Mouse (Mus musculus) CH12.LX (cell line): ENCODE results near the gene Gm13271. TPM values are rescaled to one million over a fixed set of nuclear protein-coding genes. Genes with fewer than 3 reads are reported as not detected.

Experiments
- DNase-seq: peaks from one replicate; pipeline ENCODE4 v3.0.0-alpha.2; 2013; ENCODE audit errors: extremely low read depth
- H3K27ac ChIP-seq: 2 replicates; pipeline ENCODE4 v1.5.1; 2012; ENCODE audit warnings: low read depth, mild to moderate bottlenecking, control low read depth, moderate library complexity; ENCODE audit not compliant: insufficient read depth
- H3K27me3 ChIP-seq: replicated peaks from 2 replicates; pipeline ENCODE3; 2012; ENCODE audit warnings: inconsistent platforms
- H3K36me3 ChIP-seq, 2 experiments: replicated peaks in 1 of 2; 2 replicates each; pipeline versions ENCODE3 to v1.6.1; 2012; ENCODE audit warnings: inconsistent platforms in 1 of 2, low read length in 1 of 2, mild to moderate bottlenecking in 1 of 2, mixed read lengths in 1 of 2, moderate library complexity in 1 of 2; ENCODE audit not compliant: control insufficient read depth in 1 of 2, insufficient read depth in 1 of 2
- H3K4me1 ChIP-seq, 2 experiments: 2 replicates each; pipeline ENCODE4 v1.6.1; 2012; ENCODE audit warnings: inconsistent platforms in 1 of 2, moderate library complexity in 1 of 2; ENCODE audit not compliant: insufficient read depth in 2 of 2, control insufficient read depth in 1 of 2
- H3K4me2 ChIP-seq: 2 replicates; pipeline ENCODE4 v1.6.1; 2012; ENCODE audit warnings: low read depth, mild to moderate bottlenecking, control low read depth; ENCODE audit not compliant: poor library complexity, insufficient read depth, severe bottlenecking
- H3K4me3 ChIP-seq, 3 experiments: fragments of 150-350 bp in 1 of 3; sonication (generic) in 1 of 3; replicated peaks in 1 of 3; 2 replicates each; pipeline versions ENCODE3 to v1.5.1; 2011 to 2012; ENCODE audit warnings: low read depth in 2 of 3, low read length in 2 of 3, mild to moderate bottlenecking in 2 of 3, moderate library complexity in 2 of 3, control low read depth in 1 of 3, improper control_type of control experiment in 1 of 3, inconsistent platforms in 1 of 3, mixed read lengths in 1 of 3; ENCODE audit not compliant: poor library complexity in 1 of 3
- H3K79me2 ChIP-seq: replicated peaks from 2 replicates; pipeline ENCODE4 v1.6.1; 2012; ENCODE audit warnings: mild to moderate bottlenecking, moderate library complexity; ENCODE audit not compliant: control insufficient read depth, poor library complexity, insufficient read depth, severe bottlenecking; ENCODE audit errors: extremely low read depth
- H3K9ac ChIP-seq: 2 replicates; pipeline ENCODE4 v1.6.1; 2012; ENCODE audit warnings: low read depth, mild to moderate bottlenecking, control low read depth, moderate library complexity; ENCODE audit not compliant: insufficient read depth
- H3K9me3 ChIP-seq: replicated peaks from 2 replicates; pipeline ENCODE3; 2012; ENCODE audit warnings: low read length, inconsistent platforms, mixed read lengths
- BHLHE40 ChIP-seq: IDR thresholded peaks from 2 replicates; pipeline ENCODE4 v1.6.1; 2011; ENCODE audit warnings: mild to moderate bottlenecking, low read depth, low read length, improper control_type of control experiment
- CHD1 ChIP-seq: IDR thresholded peaks from 2 replicates; pipeline ENCODE4 v1.6.1; 2012; ENCODE audit warnings: low read depth, low read length, improper control_type of control experiment, inconsistent platforms
- E2F4 ChIP-seq: IDR thresholded peaks from 2 replicates; pipeline ENCODE4 v1.6.1; 2011; ENCODE audit warnings: low read depth, low read length, improper control_type of control experiment; ENCODE audit not compliant: insufficient replicate concordance
- ELF1 ChIP-seq: IDR thresholded peaks from 2 replicates; pipeline ENCODE4 v1.6.1; 2014; ENCODE audit warnings: low read depth, mild to moderate bottlenecking, inconsistent platforms, low read length, improper control_type of control experiment
- EP300 ChIP-seq: IDR thresholded peaks from 2 replicates; pipeline ENCODE4 v1.6.1; 2011; ENCODE audit warnings: low read length, improper control_type of control experiment
- ETS1 ChIP-seq: conservative IDR thresholded peaks from 2 replicates; pipeline ENCODE4 v1.6.1; 2012; ENCODE audit warnings: low read depth, mild to moderate bottlenecking, inconsistent platforms, low read length, improper control_type of control experiment, moderate library complexity
- GABPA ChIP-seq: IDR thresholded peaks from 2 replicates; pipeline ENCODE4 v1.6.1; 2012; ENCODE audit warnings: low read depth, low read length, improper control_type of control experiment, inconsistent platforms; ENCODE audit not compliant: insufficient replicate concordance
- HCFC1 ChIP-seq: IDR thresholded peaks from 2 replicates; pipeline ENCODE4 v1.6.1; 2012; ENCODE audit warnings: low read depth, mild to moderate bottlenecking, inconsistent platforms, low read length, improper control_type of control experiment
- IRF4 ChIP-seq: IDR thresholded peaks from 2 replicates; pipeline ENCODE4 v1.6.1; 2014; ENCODE audit warnings: low read depth, mild to moderate bottlenecking, inconsistent platforms, low read length, improper control_type of control experiment
- JUN ChIP-seq: IDR thresholded peaks from 2 replicates; pipeline ENCODE4 v1.6.1; 2011; ENCODE audit warnings: low read depth, mild to moderate bottlenecking, low read length, improper control_type of control experiment, moderate library complexity; ENCODE audit not compliant: insufficient read depth
- JUND ChIP-seq: conservative IDR thresholded peaks from 2 replicates; pipeline ENCODE4 v1.6.1; 2011; ENCODE audit warnings: low read depth, low read length, improper control_type of control experiment
- MAFK ChIP-seq: IDR thresholded peaks from 2 replicates; pipeline ENCODE4 v1.6.1; 2011; ENCODE audit warnings: low read length, improper control_type of control experiment; ENCODE audit not compliant: insufficient replicate concordance
- MAX ChIP-seq: IDR thresholded peaks from 2 replicates; pipeline ENCODE4 v1.6.1; 2011; ENCODE audit warnings: low read length, improper control_type of control experiment
- MAZ ChIP-seq: IDR thresholded peaks from 2 replicates; pipeline ENCODE4 v1.6.1; 2012; ENCODE audit warnings: low read depth, mild to moderate bottlenecking, inconsistent platforms, low read length, improper control_type of control experiment, moderate library complexity
- MXI1 ChIP-seq: IDR thresholded peaks from 2 replicates; pipeline ENCODE4 v1.6.1; 2011; ENCODE audit warnings: mild to moderate bottlenecking, low read depth, low read length, improper control_type of control experiment
- MYC ChIP-seq: IDR thresholded peaks from 2 replicates; pipeline ENCODE4 v1.6.1; 2011; ENCODE audit warnings: low read depth, mild to moderate bottlenecking, improper control_type of control experiment, low read length
- NELFE ChIP-seq: IDR thresholded peaks from 2 replicates; pipeline ENCODE4 v1.6.1; 2011; ENCODE audit warnings: low read depth, low read length, improper control_type of control experiment
- NRF1 ChIP-seq: IDR thresholded peaks from 2 replicates; pipeline ENCODE4 v1.6.1; 2014; ENCODE audit warnings: low read depth, mild to moderate bottlenecking, inconsistent platforms, low read length, improper control_type of control experiment, moderate library complexity
- PAX5 ChIP-seq: IDR thresholded peaks from 2 replicates; pipeline ENCODE4 v1.6.1; 2012; ENCODE audit warnings: low read length, inconsistent platforms, mixed read lengths
- POLR2AphosphoS2 ChIP-seq: IDR thresholded peaks from 2 replicates; pipeline ENCODE4 v1.6.1; 2011; ENCODE audit warnings: low read depth, low read length, improper control_type of control experiment
- RAD21 ChIP-seq: IDR thresholded peaks from 2 replicates; pipeline ENCODE4 v1.6.1; 2011; ENCODE audit warnings: low read depth, mild to moderate bottlenecking, low read length, improper control_type of control experiment, moderate library complexity
- RCOR1 ChIP-seq: conservative IDR thresholded peaks from 2 replicates; pipeline ENCODE4 v1.6.1; 2012; ENCODE audit warnings: low read depth, mild to moderate bottlenecking, inconsistent platforms, low read length, improper control_type of control experiment
- SMC3 ChIP-seq: IDR thresholded peaks from 2 replicates; pipeline ENCODE4 v1.6.1; 2011; ENCODE audit warnings: low read depth, low read length, improper control_type of control experiment
- TBP ChIP-seq: conservative IDR thresholded peaks from 2 replicates; pipeline ENCODE4 v1.6.1; 2011; ENCODE audit warnings: low read depth, low read length, improper control_type of control experiment
- TCF12 ChIP-seq: IDR thresholded peaks from 2 replicates; pipeline ENCODE4 v1.6.1; 2014; ENCODE audit warnings: low read depth, mild to moderate bottlenecking, inconsistent platforms, low read length, improper control_type of control experiment
- USF1 ChIP-seq: IDR thresholded peaks from 2 replicates; pipeline ENCODE4 v1.6.1; 2014; ENCODE audit warnings: low read depth, mild to moderate bottlenecking, inconsistent platforms, low read length, improper control_type of control experiment
- ZC3H11A ChIP-seq: IDR thresholded peaks from 2 replicates; pipeline ENCODE4 v1.6.1; 2012; ENCODE audit warnings: low read depth, mild to moderate bottlenecking, inconsistent platforms, low read length, improper control_type of control experiment
- ZKSCAN1 ChIP-seq: IDR thresholded peaks from 2 replicates; pipeline ENCODE4 v1.6.1; 2012; ENCODE audit warnings: low read depth, inconsistent platforms, low read length, improper control_type of control experiment, borderline replicate concordance
- ZMIZ1 ChIP-seq: IDR thresholded peaks from 2 replicates; pipeline ENCODE4 v1.6.1; 2012; ENCODE audit warnings: low read depth, mild to moderate bottlenecking, inconsistent platforms, low read length, improper control_type of control experiment
- dilution Hi-C: fragments of 300-500 bp; cut with MboI; formaldehyde crosslinking; loops from 2 replicates; pipeline ENCODE4 v1.14.3; 2020; ENCODE audit warnings: low sequenced_read_pairs; ENCODE audit not compliant: extremely low pct_unique_long_range_greater_than_20kb, extremely low pct_ligation_motif_present
- in situ Hi-C: fragments of 300-500 bp; cut with MboI; formaldehyde crosslinking; loops from 3 replicates; pipeline ENCODE4 v1.14.3; 2019; ENCODE audit warnings: low sequenced_read_pairs, low pct_ligation_motif_present, low pct_unique_long_range_greater_than_20kb, mixed read lengths
- polyA plus RNA-seq: library from polyadenylated mRNA; unstranded; fragments of >175 nt; gene quantifications from 2 replicates; pipeline ENCODE4 v1.2.1, GENCODE M21; 2012; ENCODE audit warnings: low read depth; ENCODE audit not compliant: insufficient read length
- total RNA-seq, 2 experiments: library from RNA; depleted of rRNA; stranded (reverse); fragments of 300-350 nt in 1 of 2; fragments of >200 nt in 1 of 2; gene quantifications; 2 replicates each; pipeline ENCODE4 v1.2.3; 2012 to 2014

Gene Gm13271
- total and polyA plus RNA-seq, 3 experiments, result not detected

DNA sequence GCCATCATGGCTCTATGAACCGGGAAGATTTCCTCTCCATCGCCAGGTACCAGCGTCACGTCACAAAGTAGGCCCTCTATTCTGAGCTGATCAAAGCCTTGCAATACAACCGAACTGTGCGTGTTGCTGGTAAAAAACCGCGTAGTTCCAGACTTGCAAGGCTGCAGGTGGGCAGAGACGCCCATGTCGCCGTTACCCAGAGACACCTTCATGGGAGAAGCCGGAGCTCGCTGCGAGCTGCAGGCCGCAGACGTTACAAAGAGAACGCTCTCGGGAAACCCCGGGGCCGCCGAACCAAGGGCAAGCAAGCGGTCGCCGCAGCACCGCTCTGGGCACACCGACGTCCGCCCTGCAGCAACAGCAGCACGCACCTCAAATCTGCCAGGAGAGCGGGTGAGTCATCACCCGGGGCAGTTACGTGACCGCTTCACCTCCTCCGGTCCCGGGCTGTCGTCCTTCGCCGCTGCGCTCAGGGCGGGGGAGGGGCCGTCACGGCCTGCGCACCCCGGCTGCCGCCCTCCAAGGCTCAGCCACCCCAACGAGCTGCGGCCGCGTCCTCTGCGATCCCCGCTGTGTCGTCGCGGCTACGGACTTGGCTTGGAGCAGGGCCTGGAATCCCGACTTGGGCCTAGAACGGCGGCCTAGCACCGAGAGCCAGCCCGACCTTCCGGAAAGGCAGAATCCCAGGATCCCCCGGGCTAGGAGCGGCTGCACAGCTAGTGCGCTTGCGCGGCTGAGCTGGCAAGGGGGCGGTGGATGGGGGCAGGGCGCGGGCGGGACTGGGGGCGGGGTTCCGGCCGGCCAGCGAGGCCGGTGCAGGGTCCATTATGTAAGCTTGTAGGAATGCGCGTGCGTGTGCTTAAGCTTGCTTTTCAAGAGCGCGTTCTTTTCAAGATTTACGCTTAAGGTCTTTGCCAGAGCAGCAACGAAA, 32.6 kb upstream of the Gm13271 start, which contains the start of the genes Gm26566 and Klhl9 (continued):
- TF ChIP-seq NELFE (peak; percentile 76), ZC3H11A (no peak), PAX5 (no peak), ETS1 (peak; percentile 33; the same call in 1 of the 2 replicates), E2F4 (no peak), IRF4 (peak; percentile 7; the same call in 1 of the 2 replicates), TCF12 (0 out of 2 replicates have a peak, but pooled peaks have one; percentile 54), EP300 (no peak), MXI1 (peak; percentile 85; the same call in 1 of the 2 replicates), MYC (no peak), RCOR1 (no peak), ZKSCAN1 (no peak), TBP (0 out of 2 replicates have a peak, but pooled peaks have one; percentile 37), JUND (no peak), BHLHE40 (peak; percentile 34; the same call in 1 of the 2 replicates), GABPA (no peak), USF1 (no peak), ELF1 (peak; percentile 73; the same call in 1 of the 2 replicates), NRF1 (peak; percentile 83)

DNA sequence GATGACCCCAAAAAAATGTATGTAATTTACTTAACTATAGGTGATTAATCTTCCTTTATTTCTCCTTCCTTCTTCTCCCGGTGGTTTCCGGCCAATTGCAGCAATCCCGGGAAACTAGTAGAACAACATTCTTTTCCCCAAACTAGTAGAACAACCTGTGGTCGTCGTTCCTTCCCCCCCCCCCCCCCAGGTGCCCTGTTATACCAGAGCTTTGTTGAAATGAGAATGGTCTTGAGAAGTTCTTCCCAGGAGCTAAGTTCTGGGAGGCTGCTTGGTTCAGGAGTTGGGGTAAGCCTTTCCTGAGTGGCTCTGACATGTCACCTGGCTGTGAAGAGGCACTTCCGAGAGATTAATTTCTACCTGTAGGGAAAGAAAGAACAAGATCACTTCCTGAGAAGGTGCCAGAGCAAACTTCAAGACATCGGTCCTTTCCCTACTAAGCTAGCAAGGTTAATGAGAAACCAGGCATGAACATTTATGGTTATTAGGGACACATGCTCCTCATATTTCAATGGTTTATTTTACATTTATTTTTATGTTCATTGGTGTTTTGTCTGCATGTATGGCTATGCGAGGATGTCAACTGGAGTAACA, 31.1 kb upstream of the Gm13271 start:
- Histone ChIP-seq H3K36me3 (peaks cover 2 to 14% of the 10 kb centered on the region in 2 experiments), H3K4me1 (peaks cover 3 to 26% of the 10 kb centered on the region in 2 experiments; a peak in 2 of 4 replicates), H3K9me3 (no peaks in the 10 kb centered on the region), H3K4me2 (no peak overlapping the region), H3K27me3 (peaks cover 7% of the 10 kb centered on the region), H3K4me3 (no peak overlapping the region), H3K9ac (no peak overlapping the region), H3K27ac (no peak overlapping the region), H3K79me2 (peaks cover 25% of the 10 kb centered on the region)
- DNase-seq, result no peak
- in situ Hi-C loops, result no loop called here
- TF ChIP-seq ELF1, result no peak
- no peak for TF ChIP-seq MAZ
- no peak for TF ChIP-seq MAX
- TF ChIP-seq TCF12, result no peak
- no peak for TF ChIP-seq HCFC1
- TF ChIP-seq POLR2AphosphoS2, result no peak
- TF ChIP-seq ZC3H11A, result no peak
- TF ChIP-seq NELFE, result no peak
- TF ChIP-seq ZMIZ1, result no peak
- TF ChIP-seq IRF4, result no peak
- TF ChIP-seq EP300, result no peak
- no peak for TF ChIP-seq ETS1
- no peak for TF ChIP-seq MAFK
- TF ChIP-seq RAD21, result no peak
- no peak for TF ChIP-seq JUN
- no peak for TF ChIP-seq MYC
- no peak for TF ChIP-seq CHD1
- TF ChIP-seq SMC3, result no peak
- dilution Hi-C loops, result no loop called here
